Mouse (Mus musculus) thymus, postnatal 4 days (tissue): ENCODE results near the gene Elmo1.
A peak's percentile ranks its signal among the peaks of the same experiment; 100 is the strongest.

ENCODE experiments used
- DNase-seq: peaks from one replicate; pipeline ENCODE4 v3.0.0; 2021

Gene Elmo1

GRCm38 (mm10) chr13:20173987-20174654 lies 83.7 kb downstream of the Elmo1 start:
- DNase-seq, result no peak

GRCm38 (mm10) chr13:20174655-20175280 lies 84.4 kb downstream of the Elmo1 start:
- no peak for DNase-seq

- DNase-seq, result no peak
Measured at GRCm38 (mm10) chr13:20180738-20181137, 90.3 kb downstream of the Elmo1 start.

GRCm38 (mm10) chr13:20181321-20181720 lies 90.9 kb downstream of the Elmo1 start:
- no peak for DNase-seq

- no peak for DNase-seq
Measured at GRCm38 (mm10) chr13:20182239-20182825, 91.9 kb downstream of the Elmo1 start.

GRCm38 (mm10) chr13:20183512-20184238 lies 93.3 kb downstream of the Elmo1 start:
- DNase-seq, result peak; percentile 79

- DNase-seq, result peak; percentile 59
Measured at GRCm38 (mm10) chr13:20184239-20185033, 94.0 kb downstream of the Elmo1 start.

GRCm38 (mm10) chr13:20185034-20185846 lies 94.8 kb downstream of the Elmo1 start:
- DNase-seq, result peak; percentile 83

- no peak for DNase-seq
Measured at GRCm38 (mm10) chr13:20185847-20186213, 95.4 kb downstream of the Elmo1 start.

- DNase-seq, result no peak
Measured at GRCm38 (mm10) chr13:20187647-20188046, 97.3 kb downstream of the Elmo1 start.

- no peak for DNase-seq
Measured at GRCm38 (mm10) chr13:20192009-20192584, 101.7 kb downstream of the Elmo1 start.

GRCm38 (mm10) chr13:20200582-20200981 lies 110.2 kb downstream of the Elmo1 start:
- DNase-seq, result peak; percentile 23

GRCm38 (mm10) chr13:20202617-20203016 lies 112.2 kb downstream of the Elmo1 start:
- no peak for DNase-seq

GRCm38 (mm10) chr13:20204165-20204564 lies 113.8 kb downstream of the Elmo1 start:
- DNase-seq, result no peak

- DNase-seq, result no peak
Measured at GRCm38 (mm10) chr13:20205007-20205745, 114.8 kb downstream of the Elmo1 start.

GRCm38 (mm10) chr13:20205746-20206145 lies 115.3 kb downstream of the Elmo1 start:
- DNase-seq, result no peak

GRCm38 (mm10) chr13:20207126-20207525 lies 116.7 kb downstream of the Elmo1 start:
- peak; percentile 64 for DNase-seq

- no peak for DNase-seq
Measured at GRCm38 (mm10) chr13:20207950-20208642, 117.7 kb downstream of the Elmo1 start.

GRCm38 (mm10) chr13:20208867-20209266 lies 118.5 kb downstream of the Elmo1 start:
- DNase-seq, result no peak

GRCm38 (mm10) chr13:20211780-20212179 lies 121.4 kb downstream of the Elmo1 start:
- DNase-seq, result no peak
